Mouse (Mus musculus) CD4-positive helper T cell, adult 2 months (primary cell): ENCODE data around the gene Man2b1.

Experiments used
- DNase-seq: peaks from one replicate; pipeline ENCODE4 v3.0.0-alpha.2; 2012; ENCODE audit warnings: low read depth, missing footprints, low spot score

Man2b1 gene

DNA sequence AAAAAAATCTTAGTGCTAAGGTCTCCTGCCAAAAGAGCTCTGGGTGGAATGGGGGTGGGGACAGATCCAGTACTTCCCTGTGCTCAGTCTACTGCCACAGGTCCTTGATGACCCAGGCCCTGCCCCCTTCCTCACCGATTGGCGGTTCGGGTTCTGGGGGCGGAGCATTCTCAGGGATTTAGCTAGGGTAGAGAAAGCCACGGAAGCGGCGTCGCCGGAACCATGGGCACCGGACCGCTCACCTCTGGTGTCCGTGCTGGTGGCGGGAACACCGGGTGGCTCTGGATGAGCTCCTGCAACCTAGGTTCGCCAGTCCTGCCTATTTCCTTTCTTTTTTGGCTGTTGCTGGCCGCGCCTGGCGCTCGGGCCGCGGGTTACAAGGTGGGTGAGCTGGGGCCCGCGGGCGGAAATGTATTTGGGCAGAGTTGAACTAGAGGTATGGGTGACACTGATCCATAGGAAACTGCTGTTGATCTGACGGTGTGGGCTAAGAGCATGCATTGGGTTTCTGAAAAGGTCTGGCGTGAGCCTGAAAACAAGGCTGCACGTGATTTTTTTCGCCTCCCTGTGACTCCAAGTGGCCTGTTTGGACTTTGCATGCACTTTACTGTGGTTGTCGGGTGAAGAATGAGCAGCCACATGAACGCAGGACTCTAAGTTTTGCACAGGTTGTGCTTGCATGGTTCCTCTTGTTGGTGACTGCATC lies at the start of gene Man2b1:
Gene Man2b1, plus strand, starts transcription at position 163 of the 706 bp plus-strand sequence.
- DNase-seq, result peak; percentile 92

GRCm38 (mm10) chr8:85033867-85034266 lies 49.2 kb upstream of the Man2b1 start:
- DNase-seq, result no peak

GRCm38 (mm10) chr8:85034764-85035163 lies 48.3 kb upstream of the Man2b1 start:
- DNase-seq, result peak; percentile 90

DNA sequence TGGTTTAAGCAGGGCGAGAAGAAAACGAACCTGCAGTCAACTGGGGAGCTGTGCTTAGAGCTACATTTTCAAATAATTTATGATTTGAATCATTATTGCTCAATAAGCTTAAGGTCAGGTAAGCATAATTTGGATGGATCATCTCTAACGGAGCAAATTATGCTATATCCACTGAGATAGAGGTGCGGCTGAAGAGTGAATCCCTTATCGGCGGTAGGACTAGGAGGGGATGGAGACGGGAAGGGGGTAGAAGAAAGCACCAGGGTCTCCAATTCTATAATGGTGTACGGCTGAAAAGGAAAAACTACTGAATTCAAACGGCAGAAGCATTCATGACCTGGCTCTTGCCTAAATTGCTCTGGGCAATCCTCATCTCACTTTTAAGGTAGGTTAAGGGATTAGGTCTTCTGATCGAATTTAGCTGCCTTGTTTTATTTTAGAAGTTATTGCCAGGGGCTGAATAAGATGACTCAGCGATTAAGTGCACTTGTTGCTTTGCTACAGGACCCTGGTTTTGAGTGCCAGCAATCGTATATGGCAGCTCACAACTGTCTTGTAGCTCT lies 47.8 kb upstream of the Man2b1 start:
- no peak for DNase-seq

DNA sequence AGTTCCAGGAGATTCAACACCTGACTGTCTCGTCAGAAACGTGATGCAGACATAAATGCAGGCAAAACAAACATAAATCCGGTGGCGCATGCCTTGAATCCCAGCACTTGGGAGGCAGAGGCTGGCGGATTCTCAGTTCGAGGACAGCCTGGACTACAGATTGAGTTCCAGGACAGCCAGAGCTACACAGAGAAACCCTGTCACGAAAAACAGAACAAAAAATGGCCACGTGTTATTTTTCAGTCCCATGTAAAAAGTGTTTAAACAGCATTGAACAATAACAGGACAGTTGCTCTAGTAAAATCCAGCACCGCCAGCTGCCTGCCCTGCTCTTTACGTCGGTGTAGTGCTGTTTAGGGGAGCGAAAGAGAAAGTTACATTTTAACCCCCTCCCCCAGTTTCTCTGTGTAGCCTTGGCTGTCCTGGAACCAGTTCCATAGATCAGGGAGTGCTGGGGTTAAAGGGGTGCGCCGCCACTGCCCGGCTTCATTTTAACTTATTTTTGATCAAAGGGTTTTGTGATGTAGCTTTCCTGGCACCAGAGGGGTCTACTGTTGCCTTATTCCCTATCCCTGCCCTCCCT lies 47.3 kb upstream of the Man2b1 start:
- DNase-seq, result peak; percentile 65

DNA sequence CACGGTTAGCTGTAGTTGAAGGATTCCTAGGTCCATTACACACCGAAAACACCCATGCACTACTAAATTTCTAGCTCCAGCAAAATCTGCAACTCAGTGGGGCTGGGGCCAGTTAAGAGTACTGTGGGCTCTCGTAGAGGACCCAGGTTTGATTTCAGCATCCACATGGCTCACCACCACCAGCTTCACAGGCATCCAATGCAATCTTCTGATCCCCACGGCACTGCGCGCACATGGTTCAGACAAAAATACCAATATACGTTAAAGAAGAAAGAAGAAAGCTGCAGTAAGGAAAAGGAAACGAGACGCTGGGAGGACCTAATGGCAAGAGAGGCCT lies 46.7 kb upstream of the Man2b1 start:
- DNase-seq, result no peak

- peak; percentile 97 for DNase-seq
These were observed 46.2 kb upstream of the Man2b1 start, which contains the start of gene Tnpo2 for GRCm38 (mm10) chr8:85036718-85037365. TSS of gene Tnpo2 (plus strand) at chr8:85036915.

DNA sequence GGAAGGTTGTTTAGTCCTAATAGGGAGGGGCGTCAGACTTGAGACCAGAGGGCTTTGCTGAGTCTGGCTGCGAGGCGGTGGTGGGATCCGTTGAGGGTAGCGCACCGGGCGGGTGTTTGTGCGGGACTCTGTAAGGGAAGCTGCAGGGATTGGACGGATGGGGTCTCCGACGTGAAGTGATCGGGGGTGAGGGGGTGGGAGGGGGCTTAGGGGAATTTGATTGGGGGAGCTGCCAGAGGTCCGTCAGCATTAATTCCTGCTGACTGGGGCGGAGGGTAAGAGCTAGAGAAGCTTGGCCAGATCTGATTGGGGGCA lies 45.7 kb upstream of the Man2b1 start:
- no peak for DNase-seq

DNA sequence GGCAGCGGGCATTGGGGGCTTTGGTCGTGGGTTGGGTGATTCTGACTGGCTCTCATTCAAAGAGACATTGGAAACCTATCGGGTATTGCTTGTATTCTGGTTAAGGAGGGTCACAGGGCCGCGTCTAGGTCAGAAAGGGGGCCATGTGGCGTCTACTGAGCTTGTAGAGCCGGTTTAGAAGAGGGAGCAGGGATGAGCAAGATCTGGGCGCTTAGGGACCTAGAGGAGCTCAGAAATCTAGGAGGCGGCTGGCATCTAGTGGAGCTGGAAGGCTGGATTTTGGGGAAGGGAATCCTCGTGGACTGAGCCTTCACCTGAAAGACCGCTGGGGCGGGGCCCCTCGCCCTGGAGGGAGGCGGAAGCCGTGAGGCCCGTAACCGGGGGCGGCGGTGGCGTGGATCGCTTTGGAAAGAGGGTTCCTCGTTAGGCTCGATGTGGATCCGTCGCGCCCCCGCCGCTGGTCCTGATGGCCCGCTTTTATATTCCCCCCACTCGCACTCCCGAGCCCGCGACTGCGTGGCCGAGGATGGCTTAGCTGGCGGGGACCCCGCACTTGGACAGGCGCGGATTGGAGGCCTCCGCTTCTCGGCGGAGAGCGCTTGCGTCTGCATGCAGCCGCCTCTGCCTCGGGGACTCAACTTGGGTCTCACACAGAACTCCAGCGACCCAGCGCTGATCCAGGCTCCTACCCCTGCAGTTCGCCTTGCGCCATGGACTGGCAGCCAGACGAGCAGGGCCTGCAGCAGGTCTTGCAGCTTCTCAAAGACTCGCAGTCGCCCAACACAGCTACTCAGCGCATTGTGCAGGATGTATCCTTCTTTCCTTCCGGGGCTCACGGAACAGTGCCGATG lies 45.2 kb upstream of the Man2b1 start:
- DNase-seq, result peak; percentile 65

DNA sequence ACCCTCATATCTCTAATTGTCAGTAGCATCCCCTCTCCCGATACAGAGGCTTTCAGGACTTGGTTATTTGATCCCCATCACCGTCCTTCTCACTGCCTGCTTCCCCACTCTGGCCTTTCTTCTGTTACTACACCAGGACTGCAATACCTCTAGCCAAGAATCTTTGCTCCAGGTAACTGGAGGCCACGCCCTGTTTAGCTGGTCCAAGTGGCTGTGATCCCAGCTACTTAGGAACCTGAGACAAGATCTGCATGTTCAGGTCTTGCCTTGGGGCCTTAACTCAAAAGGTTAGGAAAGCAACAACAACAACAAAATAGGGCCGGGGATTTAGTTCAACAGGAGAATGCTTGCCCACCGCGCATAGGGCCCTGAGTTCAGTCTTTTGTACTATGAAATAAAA lies 39.5 kb upstream of the Man2b1 start:
- DNase-seq, result no peak

DNA sequence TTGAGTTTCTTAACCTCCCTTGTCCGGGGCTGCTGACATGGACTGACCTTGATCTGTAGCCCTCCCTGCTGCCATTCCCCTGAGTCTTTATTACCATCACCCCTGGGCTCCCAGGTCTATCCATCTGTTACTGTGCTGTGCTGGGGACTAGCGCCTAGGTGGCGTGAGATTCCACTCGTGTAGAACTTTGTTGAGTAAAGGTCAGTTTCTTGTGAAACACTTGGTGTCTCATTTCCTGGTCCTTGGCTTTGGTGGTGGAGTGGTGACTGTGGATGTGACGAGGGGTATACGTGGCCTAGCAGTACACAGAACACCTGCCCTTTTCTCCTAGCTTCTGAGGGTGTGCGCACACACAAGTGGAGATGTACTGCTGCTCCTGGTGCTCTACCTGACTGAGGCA lies 25.7 kb upstream of the Man2b1 start:
- no peak for DNase-seq

- peak; percentile 93 for DNase-seq
These were observed 23.0 kb upstream of the Man2b1 start, which contains the start of gene Fbxw9 for GRCm38 (mm10) chr8:85059879-85060616. TSS of gene Fbxw9 (plus strand) at chr8:85060055.

DNA sequence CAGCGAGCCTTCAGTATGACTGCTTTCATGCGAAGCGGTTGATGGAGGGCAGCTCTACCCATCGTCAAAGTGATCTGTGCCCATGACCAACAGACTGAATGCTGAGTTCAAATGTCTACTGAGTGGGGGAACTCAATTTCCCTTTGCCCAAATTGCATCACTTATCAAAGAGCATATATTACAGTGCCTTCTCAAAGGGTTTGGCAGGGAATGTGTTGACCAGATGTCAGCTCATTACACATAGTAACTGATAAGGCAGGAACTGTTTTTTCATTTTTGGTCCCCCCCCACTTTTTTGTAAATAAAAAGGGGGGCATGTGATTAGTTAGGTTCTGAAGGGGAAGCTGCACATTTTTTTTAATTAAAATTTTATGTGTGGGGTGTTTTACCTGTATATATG lies 20.5 kb upstream of the Man2b1 start:
- DNase-seq, result no peak

DNA sequence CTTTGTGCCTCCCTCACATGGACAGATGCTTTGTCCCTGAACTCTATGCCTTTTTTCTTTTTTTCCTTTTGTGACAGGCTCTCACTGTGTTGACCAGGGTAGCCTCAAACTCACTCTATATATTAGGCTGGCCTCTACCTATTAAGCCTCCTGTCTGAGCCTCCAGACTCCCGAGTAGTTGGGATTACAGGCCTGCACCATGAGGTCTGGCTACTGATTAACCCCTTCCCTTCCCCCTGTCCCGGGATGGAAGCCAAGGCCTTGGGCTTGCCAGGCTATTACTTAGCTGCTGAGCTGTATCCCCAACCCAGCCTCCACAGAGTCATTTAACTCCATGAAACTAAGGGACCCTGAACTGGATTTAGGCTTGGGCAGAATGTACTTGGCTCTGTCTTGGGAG lies 17.9 kb upstream of the Man2b1 start:
- no peak for DNase-seq

GRCm38 (mm10) chr8:85067155-85067554 lies 15.9 kb upstream of the Man2b1 start:
- DNase-seq, result no peak

- no peak for DNase-seq
These were observed 15.1 kb upstream of the Man2b1 start, which contains the start of gene Gm5741 for GRCm38 (mm10) chr8:85067982-85068381. TSS of gene Gm5741 (minus strand) at chr8:85067982.

DNA sequence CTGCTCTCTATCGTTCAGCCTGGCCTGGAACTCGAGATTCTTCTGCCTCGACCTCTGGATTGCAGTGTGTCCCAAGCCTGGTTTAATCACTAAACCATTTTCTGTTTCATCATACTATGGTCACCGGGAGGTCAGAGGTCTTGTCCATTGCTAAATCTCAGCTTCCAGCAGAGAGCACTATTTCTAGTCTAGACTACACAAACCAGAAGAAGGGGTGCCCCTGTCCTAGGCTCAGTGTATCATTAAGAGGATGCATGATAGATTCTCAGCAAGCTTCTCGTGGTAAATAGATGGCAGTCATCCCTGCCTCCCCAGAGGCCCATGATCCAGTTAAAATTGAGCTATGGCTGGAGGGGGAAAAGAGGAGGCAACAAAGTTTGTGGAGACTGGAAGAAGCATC lies 12.0 kb upstream of the Man2b1 start:
- no peak for DNase-seq

- peak; percentile 92 for DNase-seq
These were observed 11.4 kb upstream of the Man2b1 start, which contains the start of gene Dhps for GRCm38 (mm10) chr8:85071514-85072281. TSS of gene Dhps (plus strand) at chr8:85071757.

GRCm38 (mm10) chr8:85072364-85072929 lies 10.6 kb upstream of the Man2b1 start:
- DNase-seq, result no peak
